Mouse (Mus musculus): ENCODE results near the gene Nkain1. TPM values are rescaled to one million over a fixed set of nuclear protein-coding genes. Genes with fewer than 3 reads are reported as not detected.

The Nkain1 gene
- total RNA-seq (2021) = 5.6 and 7.2 TPM in 2 replicates
- long read RNA-seq, partial matches to known transcripts = 0 of 2 reads
- long read RNA-seq, other reads (novel, unspliced or antisense) = 2 of 2 reads

GRCm38 (mm10) chr4:130574048-130574413, at the start of gene Nkain1:
Gene Nkain1, minus strand, starts transcription at chr4:130574173.
- DNase-seq = peak; percentile 67

- no peak for DNase-seq
Measured at GRCm38 (mm10) chr4:130578734-130579274, 4.8 kb upstream of the Nkain1 start.

- DNase-seq = no peak
Measured at GRCm38 (mm10) chr4:130577081-130577480, 3.1 kb upstream of the Nkain1 start.

GRCm38 (mm10) chr4:130576247-130576931, 2.4 kb upstream of the Nkain1 start:
- peak; percentile 67 for DNase-seq

GRCm38 (mm10) chr4:130575533-130575932, 1.6 kb upstream of the Nkain1 start:
- no peak for DNase-seq

GRCm38 (mm10) chr4:130574861-130575460, 988 bp upstream of the Nkain1 start:
- no peak for DNase-seq

GRCm38 (mm10) chr4:130573351-130574047, 474 bp downstream of the Nkain1 start:
- peak; percentile 38 for DNase-seq

- DNase-seq = no peak
Measured at GRCm38 (mm10) chr4:130573012-130573350, 992 bp downstream of the Nkain1 start.

GRCm38 (mm10) chr4:130572545-130572944, 1.4 kb downstream of the Nkain1 start:
- no peak for DNase-seq

- no peak for DNase-seq
Measured at GRCm38 (mm10) chr4:130570941-130571720, 2.8 kb downstream of the Nkain1 start.

- DNase-seq = no peak
Measured at GRCm38 (mm10) chr4:130568043-130568978, 5.7 kb downstream of the Nkain1 start.

GRCm38 (mm10) chr4:130563820-130564219, 10.2 kb downstream of the Nkain1 start:
- no peak for DNase-seq

- peak; percentile 33 for DNase-seq
Measured at GRCm38 (mm10) chr4:130563260-130563756, 10.7 kb downstream of the Nkain1 start.

- no peak for DNase-seq
Measured at GRCm38 (mm10) chr4:130560576-130561310, 13.2 kb downstream of the Nkain1 start.

GRCm38 (mm10) chr4:130559220-130559619, 14.8 kb downstream of the Nkain1 start:
- DNase-seq = no peak

GRCm38 (mm10) chr4:130557852-130558251, 16.1 kb downstream of the Nkain1 start:
- peak; percentile 56 for DNase-seq

- DNase-seq = no peak
Measured at GRCm38 (mm10) chr4:130556992-130557391, 17.0 kb downstream of the Nkain1 start.

- no peak for DNase-seq
Measured at GRCm38 (mm10) chr4:130556224-130556623, 17.7 kb downstream of the Nkain1 start.

- DNase-seq = no peak
Measured at GRCm38 (mm10) chr4:130553121-130553448, 20.9 kb downstream of the Nkain1 start.

All from adrenal gland, postnatal 25 days (tissue).